Mouse (Mus musculus) thymus, adult 2 months (tissue): Measurements from ENCODE around the gene Tspan9. TPM values are rescaled to one million over a fixed set of nuclear protein-coding genes. Genes with fewer than 3 reads are reported as not detected.

ENCODE experiments used
- DNase-seq: peaks from one replicate; pipeline ENCODE4 v3.0.0; 2021
- H3K27ac ChIP-seq: fragments of 200-500 bp; 2 replicates; pipeline ENCODE4 v1.5.1; 2012; ENCODE audit warnings: low read length, control low read depth; ENCODE audit not compliant: control insufficient read depth, insufficient read depth
- H3K27me3 ChIP-seq: fragments of 200-500 bp; 2 replicates; pipeline ENCODE4 v1.6.1; 2012; ENCODE audit warnings: mild to moderate bottlenecking, low read length, moderate library complexity, mixed read lengths; ENCODE audit not compliant: control insufficient read depth, insufficient read depth
- H3K36me3 ChIP-seq: fragments of 200-500 bp; 2 replicates; pipeline ENCODE4 v1.6.1; 2012; ENCODE audit warnings: mild to moderate bottlenecking, low read length, moderate library complexity; ENCODE audit not compliant: control insufficient read depth, insufficient read depth
- H3K4me1 ChIP-seq: fragments of 200-500 bp; replicated peaks from 2 replicates; pipeline ENCODE4 v1.6.1; 2012; ENCODE audit warnings: low read length; ENCODE audit not compliant: control insufficient read depth, insufficient read depth
- H3K4me3 ChIP-seq: fragments of 200-500 bp; 2 replicates; pipeline ENCODE4 v1.5.1; 2012; ENCODE audit warnings: mild to moderate bottlenecking, low read length, control low read depth, moderate library complexity; ENCODE audit not compliant: control insufficient read depth, insufficient read depth
- CTCF ChIP-seq: fragments of 200-500 bp; IDR thresholded peaks from 2 replicates; pipeline ENCODE4 v1.5.1; 2012; ENCODE audit warnings: mild to moderate bottlenecking, control low read depth, low read length, moderate library complexity, borderline replicate concordance; ENCODE audit not compliant: control insufficient read depth, poor library complexity, insufficient read depth; ENCODE audit errors: extremely low read depth
- POLR2A ChIP-seq: fragments of 200-500 bp; IDR thresholded peaks from 2 replicates; pipeline ENCODE4 v1.6.1; 2012; ENCODE audit warnings: mild to moderate bottlenecking, low read length, control low read depth, moderate library complexity; ENCODE audit not compliant: control insufficient read depth, poor library complexity, insufficient read depth; ENCODE audit errors: extremely low read depth
- WGBS: fragments of 180-500 bp; shearing (Covaris S2); methylation state at CpG from one replicate; pipeline ENCODE4 v1.1.7; 2018; 5-methylcytosine and 5-hydroxymethylcytosine counted together
- polyA plus RNA-seq: library from polyadenylated mRNA; depleted of rRNA; stranded (reverse); fragments of >200 nt; gene quantifications from 2 replicates; pipeline ENCODE4 v1.2.3, GENCODE M21; 2012

The Tspan9 gene
- polyA plus RNA-seq, 1 experiment: 36.7 TPM

DNA sequence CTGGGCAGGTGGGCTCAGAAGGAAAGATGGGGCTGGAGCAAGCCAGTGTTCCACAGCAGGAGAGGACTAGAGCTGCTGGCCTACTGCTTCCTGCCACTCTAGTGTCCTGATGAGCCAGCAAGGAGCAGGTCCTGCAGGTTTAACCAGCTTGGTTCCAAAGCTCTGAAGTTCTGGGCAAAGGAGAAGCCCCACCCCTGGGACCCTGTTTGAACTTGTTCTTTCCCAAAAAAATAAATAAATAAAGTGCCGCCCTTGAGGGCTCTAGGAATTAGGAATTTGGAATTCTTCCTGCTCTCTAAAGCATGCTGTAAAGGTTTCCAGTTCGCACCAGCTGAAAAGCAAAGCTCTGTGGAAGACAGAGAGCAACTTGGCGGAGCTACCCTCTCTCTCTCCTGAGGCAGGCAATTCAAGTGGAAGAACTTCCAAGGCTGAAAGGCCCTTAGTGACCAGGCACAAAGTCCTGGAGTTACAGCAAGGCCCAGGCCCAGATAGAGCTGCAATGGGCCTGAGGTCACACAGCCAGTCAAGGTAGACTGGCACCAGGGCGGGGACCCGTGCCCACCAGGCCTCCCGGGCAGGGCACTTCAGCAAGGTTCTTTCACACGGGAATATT lies 38.6 kb downstream of the Tspan9 start:
- 91% methylated on average over 7 of the region's 7 CpGs for WGBS
- no peak overlapping the region for H3K27ac ChIP-seq
- DNase-seq: no peak
- H3K4me1 ChIP-seq: no peaks in the 10 kb centered on the region
- TF ChIP-seq POLR2A (no peak), CTCF (no peak)
- H3K36me3 ChIP-seq: no peaks in the 10 kb centered on the region
- H3K27me3 ChIP-seq: no peaks in the 10 kb centered on the region
- no peak overlapping the region for H3K4me3 ChIP-seq

DNA sequence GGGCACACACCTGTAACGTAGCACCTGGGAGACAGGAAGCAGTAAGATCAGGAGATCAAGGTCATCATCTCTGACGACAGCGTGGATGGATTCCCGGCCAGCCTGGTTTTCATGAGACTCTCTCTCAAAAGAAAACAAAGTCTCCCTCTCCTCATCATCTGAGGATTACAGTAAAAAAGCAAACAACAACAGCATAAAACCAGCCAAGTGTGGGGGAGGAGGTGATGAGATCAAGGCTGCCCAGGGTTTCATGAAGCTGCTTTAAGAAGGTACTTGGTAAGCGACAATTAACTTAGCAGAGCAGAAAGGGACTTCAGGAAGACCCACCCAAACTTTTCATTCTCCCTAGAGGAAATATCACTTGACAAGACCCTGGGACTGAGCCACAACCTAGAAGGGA lies 39.5 kb downstream of the Tspan9 start:
- no peak for TF ChIP-seq CTCF
- no peak for TF ChIP-seq POLR2A
- 75% methylated on average over 5 of the region's 5 CpGs for WGBS
- H3K36me3 ChIP-seq: no peaks in the 10 kb centered on the region
- no peak overlapping the region for H3K27ac ChIP-seq
- H3K27me3 ChIP-seq: no peaks in the 10 kb centered on the region
- H3K4me3 ChIP-seq: no peak overlapping the region
- H3K4me1 ChIP-seq: no peaks in the 10 kb centered on the region
- no peak for DNase-seq

DNA sequence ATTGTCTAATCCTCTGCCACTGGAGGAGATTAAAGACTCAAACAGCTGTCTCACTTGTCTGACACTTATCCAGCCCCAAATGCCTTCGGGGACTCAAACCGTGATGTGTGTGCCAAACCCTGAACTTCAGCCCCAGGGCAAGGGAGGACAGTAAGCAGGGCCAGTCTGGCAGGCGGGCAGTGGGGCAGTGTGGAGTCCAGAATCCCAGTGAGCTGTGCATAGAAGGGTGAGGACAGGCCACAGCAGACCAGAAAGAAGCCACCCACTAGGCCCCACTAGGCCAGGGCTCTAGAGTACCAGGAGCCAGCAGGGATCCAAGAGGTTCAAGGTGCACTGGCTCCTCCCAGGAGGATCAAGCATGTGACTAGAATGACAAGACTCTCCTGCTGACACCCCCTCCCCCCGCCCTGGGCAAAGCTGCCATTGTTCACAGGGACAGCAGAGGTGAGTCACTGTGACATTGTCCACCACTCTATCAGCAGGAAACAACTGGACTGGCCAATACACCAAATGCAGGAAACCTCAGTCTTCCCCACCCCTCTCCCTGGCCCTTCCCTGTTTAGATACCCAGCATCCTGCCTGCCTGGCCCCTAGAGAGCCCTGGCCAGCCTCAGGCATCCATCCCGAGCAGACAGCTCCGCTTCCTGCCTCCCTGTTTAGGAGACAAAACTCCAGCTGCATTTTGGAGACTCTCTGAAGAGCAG lies 40.9 kb downstream of the Tspan9 start:
- no peak for DNase-seq
- H3K4me1 ChIP-seq: no peaks in the 10 kb centered on the region

DNA sequence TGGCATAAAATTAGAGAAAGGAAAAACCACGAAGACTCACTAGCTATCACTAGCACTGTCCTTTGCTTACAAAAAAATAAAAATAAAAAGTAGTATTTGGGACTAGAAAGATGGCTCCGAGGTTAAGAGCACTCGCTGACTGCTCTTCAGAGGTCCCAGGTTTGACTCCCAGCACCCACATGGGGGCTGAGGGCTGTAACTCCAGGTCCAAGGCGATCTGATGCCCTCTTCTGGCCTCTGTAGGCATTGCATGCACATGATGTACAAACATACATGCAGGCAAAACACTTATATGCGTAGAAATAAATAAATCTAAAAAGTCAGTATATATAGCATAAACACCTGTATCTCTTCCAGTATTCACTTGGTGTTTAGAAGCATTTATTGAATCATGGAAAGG lies 43.5 kb downstream of the Tspan9 start:
- no peak overlapping the region for H3K27ac ChIP-seq
- H3K36me3 ChIP-seq: no peaks in the 10 kb centered on the region
- no peaks in the 10 kb centered on the region for H3K27me3 ChIP-seq
- no peak overlapping the region for H3K4me3 ChIP-seq
- TF ChIP-seq CTCF (peak; percentile 40; the same call in 1 of the 2 replicates), POLR2A (no peak)
- peak; percentile 20 for DNase-seq
- WGBS: 92% methylated on average over 5 of the region's 5 CpGs
- H3K4me1 ChIP-seq: no peaks in the 10 kb centered on the region

More for the DNA sequence above, 40.9 kb downstream of the Tspan9 start:
- 89% methylated on average over 6 of the region's 6 CpGs for WGBS
- Histone ChIP-seq H3K27ac (no peak overlapping the region), H3K36me3 (no peaks in the 10 kb centered on the region), H3K27me3 (no peaks in the 10 kb centered on the region), H3K4me3 (no peak overlapping the region)
- TF ChIP-seq CTCF: no peak
- TF ChIP-seq POLR2A: no peak

DNA sequence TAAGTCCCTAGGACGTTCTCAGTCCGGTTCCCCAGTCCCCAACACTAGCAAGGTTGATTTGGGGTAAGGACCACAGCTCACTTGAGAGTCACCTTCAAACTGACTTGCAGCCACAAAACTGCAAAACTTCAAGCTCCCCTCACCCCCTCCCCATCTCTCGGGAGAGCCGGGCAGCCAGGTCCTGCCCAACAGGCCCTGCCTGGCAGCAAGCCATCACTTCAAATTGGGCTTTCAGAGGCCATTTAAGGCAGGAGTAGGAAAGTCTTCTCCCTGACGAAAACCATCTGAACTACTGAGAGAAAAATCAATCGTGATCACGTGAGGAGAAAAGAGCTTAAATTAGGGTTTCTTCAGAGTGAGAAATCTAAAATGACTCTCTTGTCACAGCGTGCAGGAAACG lies 44.2 kb downstream of the Tspan9 start:
- H3K27ac ChIP-seq: no peak overlapping the region
- no peak for TF ChIP-seq POLR2A
- TF ChIP-seq CTCF: no peak
- 89% methylated on average over 9 of the region's 9 CpGs for WGBS
- DNase-seq: no peak
- H3K4me1 ChIP-seq: no peaks in the 10 kb centered on the region
- H3K27me3 ChIP-seq: no peaks in the 10 kb centered on the region
- no peak overlapping the region for H3K4me3 ChIP-seq
- H3K36me3 ChIP-seq: no peaks in the 10 kb centered on the region

DNA sequence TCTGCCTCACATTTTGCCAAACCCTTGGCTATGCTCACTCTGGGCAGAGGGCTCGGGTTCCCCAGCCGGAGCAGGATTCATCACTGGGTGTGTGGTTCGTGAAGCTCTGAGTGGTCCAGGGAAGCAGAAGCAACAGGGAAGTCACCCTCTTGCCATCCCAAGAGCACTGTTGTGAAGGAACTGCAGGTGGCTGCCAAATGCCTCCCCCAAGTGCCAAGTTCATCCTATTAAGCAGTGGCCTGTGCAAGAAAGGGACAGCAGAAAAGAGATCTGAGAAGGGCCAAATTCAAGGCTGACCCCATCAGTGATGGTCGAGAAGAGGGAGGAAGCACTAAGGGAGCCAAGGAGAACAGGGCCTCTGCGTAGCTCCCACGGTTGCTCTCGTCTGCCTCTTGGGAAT lies 46.9 kb downstream of the Tspan9 start:
- no peak overlapping the region for H3K4me3 ChIP-seq
- DNase-seq: no peak
- TF ChIP-seq POLR2A: no peak
- TF ChIP-seq CTCF: no peak
- H3K36me3 ChIP-seq: no peaks in the 10 kb centered on the region
- H3K4me1 ChIP-seq: no peaks in the 10 kb centered on the region
- no peaks in the 10 kb centered on the region for H3K27me3 ChIP-seq
- 92% methylated on average over 7 of the region's 7 CpGs for WGBS
- H3K27ac ChIP-seq: no peak overlapping the region
